Mouse (Mus musculus) CD4-positive, CD25-positive, alpha-beta regulatory T cell, adult 4 months (primary cell): ENCODE measurements around the gene Slc37a3. TPM values are rescaled to one million over a fixed set of nuclear protein-coding genes. Genes with fewer than 3 reads are reported as not detected.
"Not testable (repeated sequence)": the region's sequence is repeated elsewhere in the genome, so short reads cannot be mapped to it uniquely, and the experiment has no call there.

Experiments
- ATAC-seq: one replicate; pipeline ENCODE4 v1.8.0; 2017
- polyA plus RNA-seq, 2 experiments: library from polyadenylated mRNA; unstranded; fragments of 100-300 nt; shearing (Covaris generic); gene quantifications; one replicate each; pipeline ENCODE4 v1.2.1; 2017

Gene Slc37a3
- polyA plus RNA-seq, 2 experiments from 2014 or later, result 37.0 to 55.1 TPM

GRCm38 (mm10) chr6:39378161-39378835, 823 bp upstream of the Slc37a3 start:
- not testable (repeated sequence) for ATAC-seq

- ATAC-seq, result no peak
Observed at GRCm38 (mm10) chr6:39376775-39377174, 700 bp downstream of the Slc37a3 start.

- ATAC-seq, result no peak
Observed at GRCm38 (mm10) chr6:39373301-39373955, 4.0 kb downstream of the Slc37a3 start.

- ATAC-seq, result no peak
Observed at GRCm38 (mm10) chr6:39372727-39373126, 4.7 kb downstream of the Slc37a3 start.

GRCm38 (mm10) chr6:39372042-39372441, 5.4 kb downstream of the Slc37a3 start:
- no peak for ATAC-seq

- ATAC-seq, result no peak
Observed at GRCm38 (mm10) chr6:39369631-39370030, 7.8 kb downstream of the Slc37a3 start.

GRCm38 (mm10) chr6:39362684-39363083, 14.8 kb downstream of the Slc37a3 start:
- no peak for ATAC-seq

- ATAC-seq, result peak; percentile 43
Observed at GRCm38 (mm10) chr6:39359207-39359606, 18.3 kb downstream of the Slc37a3 start.

GRCm38 (mm10) chr6:39348946-39349345, 28.5 kb downstream of the Slc37a3 start:
- no peak for ATAC-seq

- peak; percentile 78 for ATAC-seq
Observed at GRCm38 (mm10) chr6:39347880-39348814, 29.3 kb downstream of the Slc37a3 start.

GRCm38 (mm10) chr6:39346991-39347501, 30.4 kb downstream of the Slc37a3 start:
- no peak for ATAC-seq

- no peak for ATAC-seq
Observed at GRCm38 (mm10) chr6:39345430-39345829, 32.0 kb downstream of the Slc37a3 start.

- ATAC-seq, result peak; percentile 73
Observed at GRCm38 (mm10) chr6:39344020-39344419, 33.5 kb downstream of the Slc37a3 start.

- peak; percentile 38 for ATAC-seq
Observed at GRCm38 (mm10) chr6:39341798-39342197, 35.7 kb downstream of the Slc37a3 start.

GRCm38 (mm10) chr6:39338359-39338758, 39.1 kb downstream of the Slc37a3 start:
- ATAC-seq, result no peak

- no peak for ATAC-seq
Observed at GRCm38 (mm10) chr6:39334873-39335272, 42.6 kb downstream of the Slc37a3 start.

GRCm38 (mm10) chr6:39334224-39334623, 43.3 kb downstream of the Slc37a3 start:
- peak; percentile 97 for ATAC-seq

GRCm38 (mm10) chr6:39331998-39332700, 45.3 kb downstream of the Slc37a3 start:
- no peak for ATAC-seq

- ATAC-seq, result no peak
Observed at GRCm38 (mm10) chr6:39330981-39331380, 46.5 kb downstream of the Slc37a3 start.

GRCm38 (mm10) chr6:39320286-39320685, 57.2 kb downstream of the Slc37a3 start:
- no peak for ATAC-seq

- ATAC-seq, result no peak
Observed at GRCm38 (mm10) chr6:39319061-39319761, 58.3 kb downstream of the Slc37a3 start.

GRCm38 (mm10) chr6:39318631-39319010, 58.9 kb downstream of the Slc37a3 start:
- no peak for ATAC-seq
